Mouse (Mus musculus) cortical plate, adult 2 months (tissue): ENCODE results near the gene Olfr65. TPM values are rescaled to one million over a fixed set of nuclear protein-coding genes. Genes with fewer than 3 reads are reported as not detected.
A peak's percentile ranks its signal among the peaks of the same experiment; 100 is the strongest.

Experiments
- H3K27ac ChIP-seq: fragments of 200-500 bp; 2 replicates; pipeline ENCODE4 v1.5.1; 2012; ENCODE audit warnings: low read length, control low read depth, inconsistent platforms; ENCODE audit not compliant: insufficient read depth
- H3K4me1 ChIP-seq: fragments of 200-500 bp; 2 replicates; pipeline ENCODE4 v1.6.1; 2011; ENCODE audit warnings: low read length; ENCODE audit not compliant: control insufficient read depth, insufficient read depth
- H3K4me3 ChIP-seq: fragments of 200-500 bp; 2 replicates; pipeline ENCODE4 v1.5.1; 2011; ENCODE audit warnings: mild to moderate bottlenecking, low read length, control low read depth; ENCODE audit not compliant: insufficient read depth
- CTCF ChIP-seq: fragments of 200-500 bp; IDR thresholded peaks from 2 replicates; pipeline ENCODE4 v1.5.1; 2011; ENCODE audit warnings: mild to moderate bottlenecking, control low read depth, low read length; ENCODE audit not compliant: insufficient read depth; ENCODE audit errors: extremely low read depth
- POLR2A ChIP-seq: fragments of 200-500 bp; IDR thresholded peaks from 2 replicates; pipeline ENCODE4 v1.6.1; 2011; ENCODE audit warnings: mild to moderate bottlenecking, low read length, control low read depth; ENCODE audit not compliant: insufficient read depth; ENCODE audit errors: extremely low read depth
- polyA plus RNA-seq: library from polyadenylated mRNA; depleted of rRNA; stranded (reverse); fragments of >200 nt; gene quantifications from 2 replicates; pipeline ENCODE4 v1.2.3, GENCODE M21; 2012; rRNA removed

The Olfr65 gene
- polyA plus RNA-seq, 1 experiment, result not detected

DNA sequence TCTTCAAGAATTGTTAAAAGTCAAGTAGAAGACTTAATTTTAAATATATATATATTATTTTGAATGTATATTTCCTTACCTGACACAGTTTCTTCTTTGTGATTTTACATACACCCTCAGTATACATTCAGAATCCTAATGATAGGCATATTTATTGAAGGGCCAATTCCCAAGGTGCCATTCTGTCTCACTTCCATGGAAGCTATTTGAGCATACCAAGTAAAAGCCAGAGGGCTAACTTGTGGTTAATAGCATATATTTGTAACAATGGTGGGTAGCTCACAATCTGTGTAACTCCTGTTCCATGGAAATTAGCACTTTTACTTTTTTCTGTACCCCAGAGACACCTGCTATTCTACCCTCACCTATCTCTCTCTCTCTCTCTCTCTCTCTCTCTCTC, 17.1 kb upstream of the Olfr65 start, which contains the start of gene Olfr66:
Gene Olfr66, minus strand, starts transcription at position 101 of the 400 bp plus-strand sequence.
- Histone ChIP-seq H3K4me1 (no peaks in the 10 kb centered on the region), H3K4me3 (no peak within 1 kb of the TSS), H3K27ac (no peak within 1 kb of the TSS)
- no peak for TF ChIP-seq POLR2A

DNA sequence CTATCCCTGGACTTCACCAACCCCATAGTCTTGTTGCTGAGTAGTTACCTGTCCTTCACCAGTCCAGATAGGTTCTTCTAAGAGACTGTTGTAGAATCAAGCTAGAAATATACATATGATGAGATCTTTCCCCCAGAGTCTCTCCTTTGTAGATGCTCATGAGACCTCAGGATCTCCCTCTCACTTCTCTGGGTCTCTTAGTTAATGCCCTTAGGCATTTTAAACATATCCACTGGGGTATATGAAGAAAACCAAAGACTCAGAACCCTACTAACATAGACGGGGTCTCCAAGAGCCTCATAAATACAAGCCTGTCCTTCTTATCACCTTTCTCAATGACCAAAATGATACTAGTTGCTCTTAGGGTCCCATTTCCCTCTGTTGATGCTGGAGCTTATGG, 8.9 kb upstream of the Olfr65 start, which contains the start of gene Olfr64:
Gene Olfr64, minus strand, starts transcription at position 101 of the 400 bp plus-strand sequence.
- TF ChIP-seq CTCF (no peak), POLR2A (no peak)
- Histone ChIP-seq H3K27ac (no peak within 1 kb of the TSS), H3K4me3 (no peak within 1 kb of the TSS), H3K4me1 (no peaks in the 10 kb centered on the region)

DNA sequence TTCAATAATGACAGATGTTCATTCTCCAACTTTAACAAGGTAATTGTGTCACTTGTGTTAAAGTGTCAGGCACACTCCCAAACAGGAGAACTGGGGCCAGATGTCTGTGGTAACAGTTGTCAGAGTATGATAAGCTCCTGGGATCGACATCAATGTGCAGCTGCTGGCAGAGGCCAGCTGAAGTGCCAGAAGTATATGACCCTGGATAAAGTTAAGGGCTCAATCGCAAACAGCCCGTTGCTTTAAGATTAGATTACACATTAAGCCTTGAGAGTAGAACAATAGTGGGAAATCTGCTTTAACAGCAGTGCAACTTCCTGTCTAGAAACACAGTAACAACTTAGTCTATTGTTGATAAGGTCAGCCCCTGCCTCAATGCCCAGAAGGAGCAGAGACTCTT, 6.8 kb downstream of the Olfr65 start:
- Histone ChIP-seq H3K27ac (no peak overlapping the region), H3K4me3 (no peak overlapping the region), H3K4me1 (no peaks in the 10 kb centered on the region)
- TF ChIP-seq CTCF, result no peak
- no peak for TF ChIP-seq POLR2A

DNA sequence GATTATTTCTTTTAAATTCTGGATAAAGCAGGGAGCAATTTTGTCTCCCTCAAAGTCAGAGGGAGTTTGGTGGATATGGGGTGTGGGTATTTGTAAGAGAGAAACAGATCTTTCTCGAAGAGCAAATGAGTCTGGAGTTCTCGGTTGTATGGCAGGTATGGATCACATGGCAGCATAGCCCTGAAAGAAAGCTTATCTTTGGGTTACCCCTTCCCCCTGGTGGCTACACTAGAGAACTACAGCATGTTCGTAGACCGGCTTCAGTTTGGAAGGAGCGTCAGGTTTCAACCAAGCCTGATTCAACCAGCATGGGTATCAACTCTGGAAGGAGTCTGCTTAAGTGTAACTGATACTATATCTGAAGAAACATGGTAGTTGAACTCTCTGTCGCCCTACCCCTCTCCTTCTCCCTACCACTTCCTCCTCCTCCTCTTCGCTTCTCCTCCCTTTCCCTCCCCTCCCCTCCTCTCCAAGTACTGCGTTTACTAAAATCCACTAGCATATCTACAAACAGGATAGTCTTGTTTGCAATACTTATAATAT, 9.8 kb downstream of the Olfr65 start:
- TF ChIP-seq CTCF, result no peak
- Histone ChIP-seq H3K27ac (no peak overlapping the region), H3K4me3 (no peak overlapping the region), H3K4me1 (no peaks in the 10 kb centered on the region)

DNA sequence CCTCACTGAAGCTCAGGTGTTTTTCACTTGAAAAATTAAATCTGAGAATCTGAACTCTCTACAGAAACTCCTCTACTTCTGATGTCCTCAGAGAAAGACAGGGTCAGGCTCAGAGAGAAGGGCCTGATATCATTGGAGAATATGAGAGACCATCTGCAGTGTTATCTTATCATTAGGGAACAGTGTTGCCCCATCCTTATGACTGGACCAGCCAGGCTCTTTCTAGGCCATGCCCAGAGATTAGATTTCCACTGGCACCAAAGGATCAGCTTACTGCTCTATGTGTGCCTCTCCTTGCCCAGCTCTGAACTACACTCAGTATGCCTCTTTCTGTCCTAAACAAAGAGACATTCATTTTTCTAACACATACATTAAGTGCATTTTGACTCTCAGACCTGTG, 12.1 kb downstream of the Olfr65 start:
- TF ChIP-seq CTCF (no peak), POLR2A (no peak)
- H3K4me3 ChIP-seq, result no peak overlapping the region
- no peak overlapping the region for H3K27ac ChIP-seq

DNA sequence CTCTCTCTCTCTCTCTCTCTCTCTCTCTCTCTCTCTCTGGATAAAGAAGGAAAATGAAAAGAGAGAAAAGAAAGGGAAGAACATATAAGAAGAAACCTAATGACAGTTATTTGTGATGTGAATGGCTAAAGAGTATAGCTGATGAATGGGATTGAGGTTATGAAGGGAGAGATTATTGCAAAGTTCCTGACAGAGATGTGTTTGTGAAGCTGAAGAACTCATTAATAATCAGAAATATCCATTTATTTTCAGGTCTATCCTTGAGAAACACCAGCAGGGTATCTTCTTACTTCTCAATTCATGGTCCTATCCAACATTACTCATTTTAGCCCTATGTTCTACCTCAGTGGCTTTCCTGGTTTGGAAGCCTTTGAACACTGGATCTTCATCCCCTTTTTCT, 25.2 kb downstream of the Olfr65 start, which contains the start of gene Olfr631:
Gene Olfr631, plus strand, starts transcription at position 301 of the 400 bp plus-strand sequence.
- no peak for TF ChIP-seq POLR2A
- no peak for TF ChIP-seq CTCF
- no peaks in the 10 kb centered on the region for H3K4me1 ChIP-seq
- H3K27ac ChIP-seq, result no peak within 1 kb of the TSS
- H3K4me3 ChIP-seq, result no peak within 1 kb of the TSS

More for the DNA sequence above, 12.1 kb downstream of the Olfr65 start:
- H3K4me1 ChIP-seq, result no peaks in the 10 kb centered on the region

DNA sequence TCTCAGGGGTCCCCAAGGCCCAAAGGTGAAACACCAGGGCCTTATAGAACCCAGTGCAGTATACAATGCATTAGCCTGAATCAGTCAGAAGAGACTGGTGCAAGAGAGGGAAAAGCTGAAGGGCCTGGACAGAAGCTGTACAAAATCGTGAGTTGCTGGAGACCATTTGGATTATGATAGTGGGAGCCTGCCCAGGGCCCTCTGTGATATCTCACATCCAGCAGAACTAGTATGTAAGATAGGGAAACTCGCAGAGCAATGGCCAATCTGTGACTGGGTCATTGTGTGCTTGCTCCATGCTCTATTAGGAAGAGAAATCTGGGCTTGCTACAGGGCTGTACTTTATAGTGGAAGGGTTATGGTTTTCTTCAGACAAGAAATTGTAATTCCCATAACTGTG, 31.0 kb downstream of the Olfr65 start, which contains the start of gene Olfr632:
Gene Olfr632, plus strand, starts transcription at position 84 of the 400 bp plus-strand sequence.
- no peak for TF ChIP-seq POLR2A
- TF ChIP-seq CTCF, result no peak
- Histone ChIP-seq H3K27ac (no peak within 1 kb of the TSS), H3K4me1 (no peaks in the 10 kb centered on the region), H3K4me3 (no peak within 1 kb of the TSS)

DNA sequence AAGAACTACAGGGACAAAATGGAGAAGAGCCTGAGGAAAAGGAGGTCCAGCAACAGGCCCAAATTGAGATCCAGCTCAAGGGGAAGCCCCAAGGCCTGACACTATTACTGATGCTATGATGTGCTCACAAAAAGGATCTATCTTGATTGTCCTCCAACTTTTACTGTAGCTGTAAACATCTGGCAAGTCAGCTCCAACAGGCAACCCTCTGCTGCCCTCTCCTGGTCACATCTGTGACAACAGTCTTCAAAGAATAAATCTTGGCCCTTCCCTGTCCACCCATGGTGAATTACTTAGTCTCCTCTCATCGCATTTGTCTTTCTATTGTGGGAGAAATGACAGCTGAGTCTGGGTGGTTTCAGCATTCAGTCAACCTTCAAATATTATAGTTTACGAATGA, 39.4 kb downstream of the Olfr65 start:
- Histone ChIP-seq H3K27ac (no peak overlapping the region), H3K4me1 (no peaks in the 10 kb centered on the region), H3K4me3 (no peak overlapping the region)
- TF ChIP-seq POLR2A (no peak), CTCF (peak; percentile 45)

DNA sequence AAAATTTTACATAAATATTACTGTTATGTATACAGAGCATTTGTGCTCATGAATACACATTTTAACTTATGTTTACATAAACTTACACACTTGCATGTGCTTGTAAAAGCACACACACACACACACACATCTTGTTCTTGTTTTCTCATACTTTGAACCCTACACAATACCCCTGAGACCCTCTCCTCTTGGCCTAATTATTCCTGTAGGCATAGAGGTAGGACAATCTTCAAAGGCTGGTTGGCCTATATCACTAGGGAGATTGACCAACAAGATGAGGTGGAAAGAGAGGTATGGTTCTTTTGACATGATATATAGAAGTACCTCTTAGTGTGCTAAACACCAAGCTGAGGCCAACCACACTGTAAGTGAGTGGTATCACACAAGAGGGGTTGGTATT, 40.9 kb downstream of the Olfr65 start, which contains the start of gene Olfr633:
Gene Olfr633, plus strand, starts transcription at position 301 of the 400 bp plus-strand sequence.
- TF ChIP-seq POLR2A, result no peak
- TF ChIP-seq CTCF, result no peak
- no peaks in the 10 kb centered on the region for H3K4me1 ChIP-seq
- no peak within 1 kb of the TSS for H3K27ac ChIP-seq
- no peak within 1 kb of the TSS for H3K4me3 ChIP-seq

Other genes starting within 250 kb of the Olfr65 start
- gene Olfr623, start 239.8 kb upstream of the Olfr65 start, polyA plus RNA-seq, result not detected in 2 replicates
- gene Olfr624, start 232.3 kb upstream of the Olfr65 start, polyA plus RNA-seq, result 0.02 TPM in 1 of 2 replicates, not detected in the other
- gene Olfr625-ps1, start 220.8 kb upstream of the Olfr65 start, polyA plus RNA-seq, result not detected in 2 replicates
- not detected in 2 replicates for gene Olfr243, start 188.8 kb upstream of the Olfr65 start, polyA plus RNA-seq
- not detected in 2 replicates for gene Olfr628, start 173.1 kb upstream of the Olfr65 start, polyA plus RNA-seq
- not detected in 2 replicates for gene Olfr629, start 158.5 kb upstream of the Olfr65 start, polyA plus RNA-seq
- gene Olfr630, start 146.2 kb upstream of the Olfr65 start, polyA plus RNA-seq, result not detected in 2 replicates
- gene Olfr69, start 131.9 kb upstream of the Olfr65 start, polyA plus RNA-seq, result not detected in 2 replicates
- gene Olfr68, start 123.8 kb upstream of the Olfr65 start, polyA plus RNA-seq, result not detected in 2 replicates
- gene Olfr67, start 111.7 kb upstream of the Olfr65 start, polyA plus RNA-seq, result not detected in 2 replicates
- 56.3 and 87.5 TPM in 2 replicates for gene Hbb-bt, start 89.5 kb upstream of the Olfr65 start, polyA plus RNA-seq
- 471 and 650 TPM in 2 replicates for gene Hbb-bs, start 75.4 kb upstream of the Olfr65 start, polyA plus RNA-seq
- not detected in 2 replicates for gene Hbb-bh2, start 63.0 kb upstream of the Olfr65 start, polyA plus RNA-seq
- not detected in 2 replicates for gene Hbb-bh1, start 60.3 kb upstream of the Olfr65 start, polyA plus RNA-seq
- 0.95 and 1.0 TPM in 2 replicates for gene Hbb-y, start 50.3 kb upstream of the Olfr65 start, polyA plus RNA-seq
- not detected in 2 replicates for gene Olfr66, start 17.2 kb upstream of the Olfr65 start, polyA plus RNA-seq
- not detected in 2 replicates for gene Olfr64, start 9.0 kb upstream of the Olfr65 start, polyA plus RNA-seq
- gene Olfr631, start 25.3 kb downstream of the Olfr65 start, polyA plus RNA-seq, result not detected in 2 replicates
- gene Olfr632, start 30.9 kb downstream of the Olfr65 start, polyA plus RNA-seq, result not detected in 2 replicates
- gene Olfr633, start 41.0 kb downstream of the Olfr65 start, polyA plus RNA-seq, result not detected in 2 replicates
- gene Olfr635, start 67.7 kb downstream of the Olfr65 start, polyA plus RNA-seq, result not detected in 2 replicates
- not detected in 2 replicates for gene Olfr638, start 95.3 kb downstream of the Olfr65 start, polyA plus RNA-seq
- gene Olfr639, start 113.8 kb downstream of the Olfr65 start, polyA plus RNA-seq, result not detected in 2 replicates
- gene Olfr640, start 122.1 kb downstream of the Olfr65 start, polyA plus RNA-seq, result not detected in 2 replicates
- not detected in 2 replicates for gene Olfr641, start 132.0 kb downstream of the Olfr65 start, polyA plus RNA-seq
- not detected in 2 replicates for gene Olfr642, start 149.2 kb downstream of the Olfr65 start, polyA plus RNA-seq
- gene 4930516K23Rik, start 158.0 kb downstream of the Olfr65 start, polyA plus RNA-seq, result not detected in 2 replicates
- not detected in 2 replicates for gene Olfr644, start 168.4 kb downstream of the Olfr65 start, polyA plus RNA-seq
- gene Olfr645, start 182.0 kb downstream of the Olfr65 start, polyA plus RNA-seq, result not detected in 2 replicates
- not detected in 2 replicates for gene Olfr646, start 201.4 kb downstream of the Olfr65 start, polyA plus RNA-seq
- gene Ubqln5, start 226.3 kb downstream of the Olfr65 start, polyA plus RNA-seq, result not detected in 2 replicates
- gene Olfr643, start 233.9 kb downstream of the Olfr65 start, polyA plus RNA-seq, result not detected in 2 replicates
- not detected in 2 replicates for gene Ubqln3, start 239.8 kb downstream of the Olfr65 start, polyA plus RNA-seq
- not detected in 2 replicates for gene Ubqlnl, start 247.1 kb downstream of the Olfr65 start, polyA plus RNA-seq